Mouse (Mus musculus): ENCODE measurements around the gene Pdcd4. TPM values are rescaled to one million over a fixed set of nuclear protein-coding genes. Genes with fewer than 3 reads are reported as not detected.
A peak's percentile ranks its signal among the peaks of the same experiment; 100 is the strongest.
"Not testable (repeated sequence)": the region's sequence is repeated elsewhere in the genome, so short reads cannot be mapped to it uniquely, and the experiment has no call there.

Gene Pdcd4
- polyA plus RNA-seq, 1 experiment, result 78.8 TPM

GRCm38 (mm10) chr19:53906033-53906702, 14.1 kb downstream of the Pdcd4 start:
- Histone ChIP-seq H3K4me3 (ENCODE audit: low read depth, low read length) (no peak overlapping the region), H3K9me3 (replicated peaks; ENCODE audit: control insufficient read depth, insufficient read depth, low read length, poor library complexity, severe bottlenecking) (no peaks in the 10 kb centered on the region), H3K4me1 (ENCODE audit: control insufficient read depth, insufficient read depth, low read length) (no peaks in the 10 kb centered on the region), H3K27me3 (ENCODE audit: control insufficient read depth, insufficient read depth, low read length, poor library complexity, severe bottlenecking) (no peaks in the 10 kb centered on the region), H3K9ac (ENCODE audit: low read depth, poor library complexity, severe bottlenecking) (no peak overlapping the region), H3K27ac (ENCODE audit: insufficient read depth, low read length) (no peak overlapping the region), H3K36me3 (ENCODE audit: control insufficient read depth, insufficient read depth, low read length, poor library complexity, severe bottlenecking) (no peaks in the 10 kb centered on the region)
- TF ChIP-seq CTCF (IDR thresholded peaks at IDR 0.05; ENCODE audit: low read depth, low read length), result no peak
- TF ChIP-seq POLR2A (IDR thresholded peaks at IDR 0.05; ENCODE audit: insufficient read depth, low read length), result no peak
- no peak for TF ChIP-seq EP300 (IDR thresholded peaks at IDR 0.05; ENCODE audit: insufficient read depth, low read depth, low read length)

GRCm38 (mm10) chr19:53906703-53907070, 14.7 kb downstream of the Pdcd4 start:
- H3K9me3 ChIP-seq (replicated peaks; ENCODE audit: control insufficient read depth, insufficient read depth, low read length, poor library complexity, severe bottlenecking); H3K27me3 ChIP-seq (ENCODE audit: control insufficient read depth, insufficient read depth, low read length, poor library complexity, severe bottlenecking); H3K9ac ChIP-seq (ENCODE audit: low read depth, poor library complexity, severe bottlenecking); H3K36me3 ChIP-seq (ENCODE audit: control insufficient read depth, insufficient read depth, low read length, poor library complexity, severe bottlenecking); H3K4me1 ChIP-seq (ENCODE audit: control insufficient read depth, insufficient read depth, low read length); H3K27ac ChIP-seq (ENCODE audit: insufficient read depth, low read length); H3K4me3 ChIP-seq (ENCODE audit: low read depth, low read length): not testable (repeated sequence)

GRCm38 (mm10) chr19:53914950-53915349, 22.9 kb downstream of the Pdcd4 start:
- Histone ChIP-seq H3K27me3 (ENCODE audit: control insufficient read depth, insufficient read depth, low read length, poor library complexity, severe bottlenecking) (no peaks in the 10 kb centered on the region), H3K9ac (ENCODE audit: low read depth, poor library complexity, severe bottlenecking) (no peak overlapping the region), H3K9me3 (replicated peaks; ENCODE audit: control insufficient read depth, insufficient read depth, low read length, poor library complexity, severe bottlenecking) (no peaks in the 10 kb centered on the region), H3K4me1 (ENCODE audit: control insufficient read depth, insufficient read depth, low read length) (no peaks in the 10 kb centered on the region), H3K27ac (ENCODE audit: insufficient read depth, low read length) (no peak overlapping the region), H3K36me3 (ENCODE audit: control insufficient read depth, insufficient read depth, low read length, poor library complexity, severe bottlenecking) (no peaks in the 10 kb centered on the region), H3K4me3 (ENCODE audit: low read depth, low read length) (no peak overlapping the region)
- TF ChIP-seq POLR2A (IDR thresholded peaks at IDR 0.05; ENCODE audit: insufficient read depth, low read length) (no peak), EP300 (IDR thresholded peaks at IDR 0.05; ENCODE audit: insufficient read depth, low read depth, low read length) (no peak), CTCF (IDR thresholded peaks at IDR 0.05; ENCODE audit: low read depth, low read length) (no peak)

GRCm38 (mm10) chr19:53919541-53919940, 27.5 kb downstream of the Pdcd4 start:
- no peak for TF ChIP-seq EP300 (IDR thresholded peaks at IDR 0.05; ENCODE audit: insufficient read depth, low read depth, low read length)
- TF ChIP-seq POLR2A (IDR thresholded peaks at IDR 0.05; ENCODE audit: insufficient read depth, low read length), result no peak
- no peak for TF ChIP-seq CTCF (IDR thresholded peaks at IDR 0.05; ENCODE audit: low read depth, low read length)
- no peak overlapping the region for H3K9ac ChIP-seq (ENCODE audit: low read depth, poor library complexity, severe bottlenecking)
- H3K36me3 ChIP-seq (ENCODE audit: control insufficient read depth, insufficient read depth, low read length, poor library complexity, severe bottlenecking), result no peaks in the 10 kb centered on the region
- peaks cover 1% of the 10 kb centered on the region; the same call in 1 of the 2 replicates for H3K9me3 ChIP-seq (replicated peaks; ENCODE audit: control insufficient read depth, insufficient read depth, low read length, poor library complexity, severe bottlenecking)
- no peaks in the 10 kb centered on the region for H3K27me3 ChIP-seq (ENCODE audit: control insufficient read depth, insufficient read depth, low read length, poor library complexity, severe bottlenecking)
- no peak overlapping the region for H3K27ac ChIP-seq (ENCODE audit: insufficient read depth, low read length)
- H3K4me3 ChIP-seq (ENCODE audit: low read depth, low read length), result no peak overlapping the region
- no peaks in the 10 kb centered on the region for H3K4me1 ChIP-seq (ENCODE audit: control insufficient read depth, insufficient read depth, low read length)

GRCm38 (mm10) chr19:53921996-53922395, 30.0 kb downstream of the Pdcd4 start:
- H3K27me3 ChIP-seq (ENCODE audit: control insufficient read depth, insufficient read depth, low read length, poor library complexity, severe bottlenecking); H3K4me1 ChIP-seq (ENCODE audit: control insufficient read depth, insufficient read depth, low read length); H3K4me3 ChIP-seq (ENCODE audit: low read depth, low read length); H3K36me3 ChIP-seq (ENCODE audit: control insufficient read depth, insufficient read depth, low read length, poor library complexity, severe bottlenecking); H3K9me3 ChIP-seq (replicated peaks; ENCODE audit: control insufficient read depth, insufficient read depth, low read length, poor library complexity, severe bottlenecking); H3K9ac ChIP-seq (ENCODE audit: low read depth, poor library complexity, severe bottlenecking); H3K27ac ChIP-seq (ENCODE audit: insufficient read depth, low read length): not testable (repeated sequence)

- TF ChIP-seq CTCF (IDR thresholded peaks at IDR 0.05; ENCODE audit: low read depth, low read length) (peak; percentile 38), EP300 (IDR thresholded peaks at IDR 0.05; ENCODE audit: insufficient read depth, low read depth, low read length) (no peak), POLR2A (IDR thresholded peaks at IDR 0.05; ENCODE audit: insufficient read depth, low read length) (no peak)
- H3K9ac ChIP-seq (ENCODE audit: low read depth, poor library complexity, severe bottlenecking), result no peak overlapping the region
- no peak overlapping the region for H3K27ac ChIP-seq (ENCODE audit: insufficient read depth, low read length)
- no peaks in the 10 kb centered on the region for H3K27me3 ChIP-seq (ENCODE audit: control insufficient read depth, insufficient read depth, low read length, poor library complexity, severe bottlenecking)
- no peak overlapping the region for H3K4me3 ChIP-seq (ENCODE audit: low read depth, low read length)
- no peaks in the 10 kb centered on the region for H3K4me1 ChIP-seq (ENCODE audit: control insufficient read depth, insufficient read depth, low read length)
- peaks cover 4% of the 10 kb centered on the region; the same call in 1 of the 2 replicates for H3K9me3 ChIP-seq (replicated peaks; ENCODE audit: control insufficient read depth, insufficient read depth, low read length, poor library complexity, severe bottlenecking)
- peaks cover 3% of the 10 kb centered on the region; the same call in 1 of the 2 replicates for H3K36me3 ChIP-seq (ENCODE audit: control insufficient read depth, insufficient read depth, low read length, poor library complexity, severe bottlenecking)
These were observed 33.3 kb downstream of the Pdcd4 start for GRCm38 (mm10) chr19:53925338-53925751.

All from ES-Bruce4 (cell line).